Mouse (Mus musculus) ES-E14 (cell line): Measurements from ENCODE around the gene Crisp2. TPM values are rescaled to one million over a fixed set of nuclear protein-coding genes. Genes with fewer than 3 reads are reported as not detected.
"Not testable (repeated sequence)": the region's sequence is repeated elsewhere in the genome, so short reads cannot be mapped to it uniquely, and the experiment has no call there.

Source experiments
- DNase-seq: peaks from one replicate; pipeline ENCODE4 v3.0.0-alpha.2; 2013; ENCODE audit warnings: low read depth, low spot score
- H3K27ac ChIP-seq: 2 replicates; pipeline ENCODE4 v1.5.1; 2012; ENCODE audit warnings: low read depth, mild to moderate bottlenecking, low read length, moderate library complexity, mixed read lengths; ENCODE audit not compliant: poor library complexity, insufficient read depth, severe bottlenecking
- H3K36me3 ChIP-seq: 2 replicates; pipeline ENCODE4 v1.6.1; 2012; ENCODE audit warnings: mild to moderate bottlenecking, low read length, moderate library complexity, mixed read lengths; ENCODE audit not compliant: control insufficient read depth, poor library complexity, insufficient read depth, severe bottlenecking
- H3K4me1 ChIP-seq, 2 experiments: fragments of 150-350 bp in 1 of 2; sonication (generic) in 1 of 2; 2 replicates each; pipeline ENCODE4 v1.6.1; 2012; ENCODE audit warnings: low read length in 2 of 2, mild to moderate bottlenecking in 1 of 2, mixed read lengths in 1 of 2; ENCODE audit not compliant: control insufficient read depth in 2 of 2, insufficient read depth in 2 of 2, poor library complexity in 1 of 2
- H3K4me3 ChIP-seq, 2 experiments: fragments of 150-350 bp in 1 of 2; sonication (generic) in 1 of 2; 2 replicates each; pipeline ENCODE4 v1.5.1; 2012; ENCODE audit warnings: low read length in 2 of 2, low read depth in 1 of 2, mild to moderate bottlenecking in 1 of 2, mixed read lengths in 1 of 2; ENCODE audit not compliant: insufficient read depth in 1 of 2, poor library complexity in 1 of 2, severe bottlenecking in 1 of 2
- H3K9ac ChIP-seq: 2 replicates; pipeline ENCODE4 v1.6.1; 2012; ENCODE audit warnings: low read depth, mild to moderate bottlenecking, low read length, mixed read lengths; ENCODE audit not compliant: poor library complexity, insufficient read depth, severe bottlenecking
- H3K9me3 ChIP-seq: fragments of 150-350 bp; sonication (generic); 2 replicates; pipeline ENCODE4 v1.6.1; 2012; ENCODE audit warnings: low read depth, mild to moderate bottlenecking, low read length; ENCODE audit not compliant: control insufficient read depth, insufficient read depth
- CHD2 ChIP-seq: IDR thresholded peaks from 2 replicates; pipeline ENCODE4 v1.6.1; 2014; ENCODE audit warnings: mild to moderate bottlenecking, low read depth, low read length, inconsistent platforms
- HCFC1 ChIP-seq: IDR thresholded peaks from 2 replicates; pipeline ENCODE4 v1.6.1; 2012; ENCODE audit warnings: low read length, inconsistent platforms, borderline replicate concordance; ENCODE audit not compliant: insufficient read depth
- MAFK ChIP-seq: IDR thresholded peaks from 2 replicates; pipeline ENCODE4 v1.6.1; 2014; ENCODE audit warnings: mild to moderate bottlenecking, low read depth, low read length, inconsistent platforms; ENCODE audit not compliant: insufficient read depth
- ZC3H11A ChIP-seq: IDR thresholded peaks from 2 replicates; pipeline ENCODE4 v1.6.1; 2012; ENCODE audit warnings: low read depth, mild to moderate bottlenecking, inconsistent platforms, low read length, borderline replicate concordance
- ZNF384 ChIP-seq: IDR thresholded peaks from 2 replicates; pipeline ENCODE4 v1.6.1; 2012; ENCODE audit warnings: low read depth, low read length, inconsistent platforms
- in situ Hi-C, 2 experiments: fragments of 600-800 bp; cut with MboI; formaldehyde crosslinking; loops; one replicate each; pipeline ENCODE4 v1.15.1; 2025; ENCODE audit warnings: low sequenced_read_pairs in 2 of 2, inconsistent platforms in 1 of 2; ENCODE audit not compliant: unreplicated experiment in 2 of 2
- total RNA-seq: library from RNA; depleted of rRNA; stranded (reverse); fragments of 300-350 nt; gene quantifications from 2 replicates; pipeline ENCODE4 v1.2.3, GENCODE M21; 2012; rRNA removed

Gene Crisp2
- total RNA-seq, 1 experiment: not detected

- in situ Hi-C loops: no loop called here
- Histone ChIP-seq H3K4me3 (no peak overlapping the region), H3K9me3 (no peaks in the 10 kb centered on the region), H3K36me3 (no peaks in the 10 kb centered on the region), H3K27ac (no peak overlapping the region), H3K4me1 (no peaks in the 10 kb centered on the region), H3K9ac (no peak overlapping the region)
- TF ChIP-seq MAFK: no peak
- no peak for TF ChIP-seq ZNF384
- no peak for TF ChIP-seq ZC3H11A
- TF ChIP-seq HCFC1: no peak
- no peak for TF ChIP-seq CHD2
- no peak for DNase-seq
These were observed 75.5 kb downstream of the Crisp2 start for GRCm38 (mm10) chr17:40731296-40731695.

DNA sequence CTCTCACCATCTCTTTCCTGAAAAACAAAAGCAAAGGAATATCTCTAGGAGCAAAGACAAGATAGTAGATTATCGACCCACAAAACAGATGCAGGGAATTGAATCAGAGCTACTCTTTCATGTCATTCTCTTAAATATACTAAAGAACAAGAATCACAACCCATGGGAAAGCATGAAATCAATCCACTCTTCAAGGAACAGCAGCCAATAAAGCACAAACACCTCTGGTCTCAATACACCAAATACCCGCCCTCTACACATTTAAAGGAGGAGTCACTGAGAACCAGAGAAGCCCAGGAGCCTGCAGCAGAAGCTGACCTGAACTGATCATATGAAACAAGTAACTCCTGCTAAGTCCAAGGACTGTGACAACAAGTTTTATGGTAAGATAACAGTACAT, 80.0 kb downstream of the Crisp2 start, which contains the start of gene Esp1:
Gene Esp1 (plus strand): TSS at position 301 of the 400 bp plus-strand sequence.
- Histone ChIP-seq H3K27ac (no peak within 1 kb of the TSS), H3K9me3 (no peaks in the 10 kb centered on the region), H3K36me3 (no peaks in the 10 kb centered on the region), H3K4me3 (no peak within 1 kb of the TSS), H3K9ac (no peak within 1 kb of the TSS), H3K4me1 (no peaks in the 10 kb centered on the region)
- no peak for TF ChIP-seq ZNF384
- TF ChIP-seq ZC3H11A: no peak
- no peak for TF ChIP-seq MAFK
- TF ChIP-seq CHD2: no peak
- no peak for TF ChIP-seq HCFC1
- no peak for DNase-seq
- in situ Hi-C loops: no loop called here

- H3K27ac ChIP-seq, H3K4me3 ChIP-seq, DNase-seq, H3K9me3 ChIP-seq, in situ Hi-C loops, H3K9ac ChIP-seq, H3K36me3 ChIP-seq, H3K4me1 ChIP-seq: not testable (repeated sequence)
These were observed 89.7 kb downstream of the Crisp2 start for GRCm38 (mm10) chr17:40717055-40717454.

GRCm38 (mm10) chr17:40716273-40716672, 90.5 kb downstream of the Crisp2 start:
- H3K36me3 ChIP-seq: no peaks in the 10 kb centered on the region
- H3K4me1 ChIP-seq: no peaks in the 10 kb centered on the region
- DNase-seq: no peak
- TF ChIP-seq MAFK: no peak
- TF ChIP-seq ZNF384: no peak
- no peak for TF ChIP-seq CHD2
- no peak for TF ChIP-seq HCFC1
- TF ChIP-seq ZC3H11A: no peak
- H3K4me3 ChIP-seq: no peak overlapping the region
- in situ Hi-C loops: no loop called here
- H3K27ac ChIP-seq: no peak overlapping the region
- no peak overlapping the region for H3K9ac ChIP-seq
- H3K9me3 ChIP-seq: no peaks in the 10 kb centered on the region

Other genes with a start within 250 kb of the Crisp2 start
- gene Esp6, start 245.5 kb downstream of the Crisp2 start, total RNA-seq: not detected in 2 replicates
- gene Esp4, start 208.4 kb downstream of the Crisp2 start, total RNA-seq: not detected in 2 replicates
- not detected in 2 replicates for gene Esp3, start 174.9 kb downstream of the Crisp2 start, total RNA-seq
- not detected in 2 replicates for gene Esp1, start 79.9 kb downstream of the Crisp2 start, total RNA-seq
- not detected in 2 replicates for gene Rhag, start 4.1 kb upstream of the Crisp2 start, total RNA-seq
- gene 9130008F23Rik, start 73.6 kb upstream of the Crisp2 start, total RNA-seq: 1.4 and 3.5 TPM in 2 replicates
- not detected in 2 replicates for gene Glyatl3, start 107.3 kb upstream of the Crisp2 start, total RNA-seq
- gene Mut, start 127.7 kb upstream of the Crisp2 start, total RNA-seq: 58.0 and 76.3 TPM in 2 replicates
- gene Cenpq, start 128.0 kb upstream of the Crisp2 start, total RNA-seq: 11.8 and 13.7 TPM in 2 replicates